Mouse (Mus musculus) kidney, adult 10 weeks (tissue): ENCODE results near the gene Atp2a3. TPM values are rescaled to one million over a fixed set of nuclear protein-coding genes. Genes with fewer than 3 reads are reported as not detected.

ENCODE experiments used
- polyA plus RNA-seq: library from polyadenylated mRNA; stranded (reverse); fragments of 350-450 nt; fragmentation: Illumina TruSeq; extraction: RNeasy Lipid Tissue Mini Kit (QIAGEN cat#74804); gene quantifications from one replicate; pipeline ENCODE4 v1.2.3, GENCODE M21; 2014; ENCODE audit warnings: low read depth, low replicate concordance

Atp2a3 gene
- 5.0 TPM for polyA plus RNA-seq

DNA sequence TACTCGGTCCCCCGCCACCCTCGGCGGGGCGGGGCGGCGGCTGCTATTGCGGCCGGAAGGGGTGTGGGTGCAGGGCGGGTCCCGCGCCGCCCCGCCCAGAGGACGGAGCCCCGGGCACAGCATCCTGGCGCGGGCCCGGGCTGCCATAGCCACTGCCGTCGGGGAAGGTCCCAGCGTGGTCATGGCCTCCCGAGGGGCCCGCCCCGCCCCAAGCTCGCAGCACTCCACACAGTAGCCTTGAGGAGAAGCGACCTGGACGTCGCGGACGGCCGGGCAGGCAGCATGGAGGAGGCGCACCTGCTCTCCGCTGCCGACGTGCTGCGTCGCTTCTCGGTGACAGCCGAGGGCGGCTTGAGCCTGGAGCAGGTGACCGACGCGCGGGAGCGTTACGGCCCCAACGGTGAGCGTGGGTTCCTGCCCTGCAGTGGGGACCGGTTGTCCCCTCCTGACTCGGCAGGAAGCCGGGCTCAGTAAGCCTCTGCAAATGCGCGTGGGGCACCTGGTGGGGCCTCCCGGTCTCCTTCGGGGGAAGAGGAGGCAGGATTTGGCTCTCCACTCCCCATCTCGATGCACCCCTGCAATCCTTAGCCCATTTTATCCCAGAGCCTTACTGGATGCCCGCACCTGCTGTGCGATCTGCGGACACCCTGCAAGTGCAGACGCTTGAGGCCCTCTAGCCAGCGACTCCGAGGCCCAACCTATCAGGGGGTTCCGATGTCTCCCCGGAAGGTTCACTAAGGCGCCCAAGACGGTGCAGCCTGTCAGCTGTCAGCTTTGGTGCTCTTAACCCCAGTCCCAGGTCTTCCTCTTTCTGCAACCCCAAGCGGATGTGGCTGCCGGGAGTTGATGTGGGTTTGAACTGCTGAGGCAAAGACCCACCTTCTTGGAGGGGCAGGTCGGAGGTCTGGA is at the start of gene Atp2a3:
Gene Atp2a3 (plus strand): TSS at position 98 of the 909 bp plus-strand sequence.

DNA sequence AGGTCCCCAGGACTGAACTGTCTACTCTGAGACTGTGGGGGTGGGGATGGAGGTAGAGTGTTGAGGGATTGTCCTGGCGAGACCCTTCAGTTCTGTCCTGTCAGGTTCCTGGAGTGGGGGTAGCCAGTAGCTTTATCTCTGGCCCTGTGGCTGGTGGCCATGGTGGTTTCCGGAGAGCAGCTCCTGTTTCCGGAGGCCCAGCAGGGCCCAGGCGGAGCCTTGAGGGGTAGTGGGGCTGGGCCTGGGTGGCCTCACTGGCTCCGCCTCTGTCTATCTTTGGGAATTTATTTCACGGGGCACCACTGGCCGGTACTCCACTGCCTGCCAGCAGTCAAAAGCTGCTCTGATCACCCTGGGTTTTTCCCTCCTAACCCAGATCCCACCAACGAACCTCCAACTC is 37.8 kb downstream of the Atp2a3 start, which contains the start of gene P2rx1:
Gene P2rx1 (plus strand): TSS at position 333 of the 400 bp plus-strand sequence.

DNA sequence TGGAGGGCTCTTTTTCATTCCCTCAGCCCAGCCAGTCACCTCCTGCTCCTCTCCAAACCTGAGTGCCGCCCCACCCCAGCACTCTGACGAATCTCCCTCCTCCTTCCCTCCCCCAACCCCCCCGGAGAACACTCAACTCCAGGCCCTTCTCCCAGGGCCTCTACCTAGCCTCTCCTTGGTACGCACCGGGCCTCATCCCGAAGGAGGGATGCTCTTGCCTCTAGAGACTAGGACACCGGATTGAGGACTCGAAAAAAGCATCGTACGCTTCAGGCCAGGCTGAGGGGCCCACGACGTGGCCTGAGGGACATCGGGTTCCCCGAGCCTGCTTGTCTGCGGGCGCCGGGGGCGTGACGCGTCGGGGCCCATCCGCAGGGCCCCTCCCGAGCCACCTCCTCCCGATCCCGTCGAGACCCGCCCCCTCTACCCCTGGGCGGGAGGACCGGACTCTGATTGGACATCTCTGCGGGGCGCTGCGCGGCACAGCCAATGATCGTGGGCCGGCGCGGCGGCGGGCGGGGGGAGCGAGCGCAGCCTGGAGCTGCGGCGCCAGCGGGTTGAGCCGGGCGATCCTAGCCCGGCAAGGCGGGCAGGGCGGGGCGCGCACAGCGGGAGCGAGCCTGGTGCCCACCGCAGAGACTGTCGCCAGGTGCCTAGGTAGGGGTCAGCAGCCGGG is 57.6 kb downstream of the Atp2a3 start, which contains the start of gene Camkk1:
Gene Camkk1 (plus strand): TSS at position 538 of the 676 bp plus-strand sequence.

Other genes with a start within 250 kb of the Atp2a3 start
- gene Cyb5d2, start 165.0 kb upstream of the Atp2a3 start, polyA plus RNA-seq: 16.9 TPM
- gene Zzef1, start 164.9 kb upstream of the Atp2a3 start, polyA plus RNA-seq: 11.2 TPM
- gene P2rx1, start 37.9 kb downstream of the Atp2a3 start, polyA plus RNA-seq: 1.1 TPM
- 0.16 TPM for gene Camkk1, start 57.8 kb downstream of the Atp2a3 start, polyA plus RNA-seq
- gene Ncbp3, start 86.6 kb downstream of the Atp2a3 start, polyA plus RNA-seq: 6.7 TPM
- gene Itgae, start 129.4 kb downstream of the Atp2a3 start, polyA plus RNA-seq: 0.40 TPM
- gene Haspin, start 177.1 kb downstream of the Atp2a3 start, polyA plus RNA-seq: 3.6 TPM
- gene P2rx5, start 199.3 kb downstream of the Atp2a3 start, polyA plus RNA-seq: 4.8 TPM
- gene Emc6, start 215.9 kb downstream of the Atp2a3 start, polyA plus RNA-seq: 90.2 TPM
- 31.2 TPM for gene Tax1bp3, start 215.9 kb downstream of the Atp2a3 start, polyA plus RNA-seq
- gene Ctns, start 237.9 kb downstream of the Atp2a3 start, polyA plus RNA-seq: 20.8 TPM
- gene Shpk, start 238.3 kb downstream of the Atp2a3 start, polyA plus RNA-seq: 7.5 TPM